Mouse (Mus musculus): ENCODE results near the gene Skint3.
"Not testable (repeated sequence)": the region's sequence is repeated elsewhere in the genome, so short reads cannot be mapped to it uniquely, and the experiment has no call there.

Skint3 gene

GRCm38 (mm10) chr4:112231945-112232344 lies at the start of gene Skint3:
Gene Skint3 (plus strand): TSS chr4:112232245.
- DNase-seq, result no peak

DNA sequence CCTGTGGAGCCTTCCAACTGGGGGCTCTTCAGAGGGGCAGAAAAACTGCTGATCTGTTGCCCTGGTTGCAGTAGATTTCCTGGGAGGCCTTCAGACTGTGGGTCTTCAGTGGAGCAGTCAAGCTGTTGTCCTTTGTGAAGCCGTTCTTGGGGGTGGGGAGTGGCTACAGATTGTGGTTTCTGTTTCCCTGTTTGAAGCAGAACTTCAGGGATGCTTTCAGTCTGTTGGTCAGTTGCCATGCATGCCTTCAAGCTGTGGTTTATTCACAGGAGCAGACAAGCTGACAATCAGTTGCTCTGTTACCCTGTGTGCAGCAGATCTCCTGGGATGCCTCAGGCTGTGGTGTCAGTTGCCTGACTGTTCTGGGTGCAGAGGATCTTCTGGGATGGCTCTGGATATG lies 11.4 kb downstream of the Skint3 start:
- no peak for DNase-seq

DNA sequence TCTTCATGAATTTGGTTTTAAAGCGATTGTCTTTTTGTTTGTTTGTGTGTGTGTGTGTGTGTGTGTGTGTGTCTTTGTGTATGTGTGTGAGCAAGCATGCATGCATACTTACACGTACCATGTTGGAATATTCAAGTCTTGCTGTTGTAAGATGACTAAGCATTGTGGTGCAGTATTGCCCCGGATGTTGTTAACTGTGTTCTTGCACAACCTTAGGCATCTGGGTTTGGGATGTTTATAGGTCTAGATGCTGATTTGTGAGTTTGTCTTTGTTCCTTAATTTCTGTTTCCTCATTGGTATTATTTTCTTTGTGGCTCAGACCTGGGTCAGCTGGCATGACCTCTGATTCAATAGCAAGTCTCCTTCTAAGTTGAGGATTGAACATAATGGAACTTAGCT lies 11.9 kb downstream of the Skint3 start:
- DNase-seq, result no peak

DNA sequence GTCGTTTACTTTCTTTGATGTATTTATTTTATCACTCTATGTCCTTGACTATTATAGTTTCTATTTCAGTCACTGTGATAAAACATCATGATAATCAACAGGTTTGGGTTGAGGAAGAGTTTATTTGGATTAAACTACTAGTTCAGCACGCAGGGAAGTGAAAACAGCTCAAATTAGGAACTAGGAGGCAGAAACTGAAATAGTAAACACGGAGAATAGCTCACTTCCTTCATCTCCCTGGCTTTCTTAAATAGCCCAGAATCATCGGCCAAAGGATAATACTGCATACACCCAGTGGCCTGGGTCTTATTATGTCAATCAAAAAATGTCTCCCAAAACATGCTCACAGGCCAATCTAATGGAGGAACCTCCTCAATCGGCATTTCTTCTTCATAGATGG lies 24.0 kb downstream of the Skint3 start:
- DNase-seq, result no peak

- DNase-seq, result no peak
These were observed 55.3 kb downstream of the Skint3 start for GRCm38 (mm10) chr4:112287178-112287974.

DNA sequence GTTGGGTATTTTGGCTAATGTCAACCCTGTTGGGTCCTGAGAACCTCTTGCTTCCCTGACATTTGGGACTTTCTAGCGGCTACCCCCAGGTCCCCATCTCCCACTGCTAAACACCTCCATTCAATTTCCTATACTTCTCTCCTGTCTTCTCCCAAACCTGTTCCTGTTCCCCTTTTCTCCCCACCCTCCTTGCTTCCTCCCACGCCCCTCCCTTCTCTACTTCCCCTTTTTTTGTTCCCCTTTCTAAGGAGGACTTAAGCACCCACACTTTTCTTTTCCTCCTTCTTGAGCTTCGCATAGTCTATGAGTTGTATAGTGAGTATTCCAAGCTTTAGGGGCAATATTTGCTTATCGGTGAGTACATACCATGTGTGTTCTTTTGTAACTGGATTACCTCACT lies 56.4 kb downstream of the Skint3 start:
- DNase-seq, result no peak

DNA sequence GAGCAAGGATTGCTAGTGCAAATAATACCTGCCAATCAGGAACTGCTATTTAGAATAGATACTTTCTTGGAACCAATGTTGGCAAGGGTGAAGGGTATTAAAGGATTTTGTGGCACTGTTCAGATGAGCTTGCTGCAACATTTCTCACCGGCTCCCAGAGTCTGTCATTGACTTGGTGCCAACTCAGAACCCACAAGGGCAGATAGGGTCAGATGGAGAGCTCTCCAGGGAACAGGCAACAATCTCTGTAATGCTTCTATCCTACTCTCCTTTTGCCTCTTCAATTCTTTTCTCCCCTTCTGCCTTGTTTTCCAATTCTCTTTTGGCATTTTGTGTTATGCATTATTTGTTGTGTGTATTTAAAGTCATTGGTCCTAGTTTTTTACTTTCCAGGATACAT lies 70.3 kb downstream of the Skint3 start:
- DNase-seq, result no peak

DNA sequence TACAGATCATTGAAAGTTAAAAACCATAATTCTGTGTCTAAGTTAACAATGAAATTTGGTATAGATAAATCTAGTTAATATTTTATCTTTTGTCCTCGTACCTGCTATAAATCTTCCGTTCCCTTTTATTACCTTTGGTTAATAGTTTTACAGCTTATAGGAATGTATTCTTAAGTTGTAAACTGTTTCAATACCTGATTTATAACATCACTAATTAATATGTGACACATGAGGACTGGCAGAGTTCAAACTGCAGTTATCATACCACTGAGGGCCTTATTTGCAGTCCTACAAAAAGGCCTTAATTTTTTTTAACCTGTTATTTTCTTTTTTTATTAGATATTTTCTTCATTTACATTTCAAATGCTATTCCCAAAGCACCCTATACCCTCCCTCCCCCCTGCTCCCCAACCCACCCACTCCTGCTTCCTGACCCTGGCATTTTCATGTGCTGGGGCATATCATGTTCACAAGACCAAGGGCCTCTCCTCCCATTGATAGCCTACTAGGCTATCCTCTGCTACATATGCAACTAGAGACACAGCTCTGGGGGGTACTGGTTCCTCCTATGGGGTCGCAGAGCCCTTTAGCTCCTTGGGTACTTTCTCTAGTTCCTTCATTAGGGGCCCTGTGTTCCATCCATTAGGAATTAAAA lies 70.9 kb downstream of the Skint3 start:
- no peak for DNase-seq

GRCm38 (mm10) chr4:112349111-112349510 lies 117.1 kb downstream of the Skint3 start:
- not testable (repeated sequence) for DNase-seq

Measured in B cell, adult 2 months (primary cell).